Mouse (Mus musculus): ENCODE results near the gene Nps.

- TF ChIP-seq CTCF (IDR thresholded peaks at IDR 0.05; ENCODE audit: control insufficient read depth, insufficient read depth, insufficient read length) (no peak), MYOG (IDR thresholded peaks at IDR 0.05; ENCODE audit: control insufficient read depth, extremely low read depth, insufficient read length) (no peak), USF1 (IDR thresholded peaks at IDR 0.05; ENCODE audit: low read depth) (no peak)
Measured at GRCm38 (mm10) chr7:135244171-135244880, 14.2 kb upstream of the Nps start.
